8 mouse cellular contexts compared by ENCODE assay signal in the genomic region with DNA sequence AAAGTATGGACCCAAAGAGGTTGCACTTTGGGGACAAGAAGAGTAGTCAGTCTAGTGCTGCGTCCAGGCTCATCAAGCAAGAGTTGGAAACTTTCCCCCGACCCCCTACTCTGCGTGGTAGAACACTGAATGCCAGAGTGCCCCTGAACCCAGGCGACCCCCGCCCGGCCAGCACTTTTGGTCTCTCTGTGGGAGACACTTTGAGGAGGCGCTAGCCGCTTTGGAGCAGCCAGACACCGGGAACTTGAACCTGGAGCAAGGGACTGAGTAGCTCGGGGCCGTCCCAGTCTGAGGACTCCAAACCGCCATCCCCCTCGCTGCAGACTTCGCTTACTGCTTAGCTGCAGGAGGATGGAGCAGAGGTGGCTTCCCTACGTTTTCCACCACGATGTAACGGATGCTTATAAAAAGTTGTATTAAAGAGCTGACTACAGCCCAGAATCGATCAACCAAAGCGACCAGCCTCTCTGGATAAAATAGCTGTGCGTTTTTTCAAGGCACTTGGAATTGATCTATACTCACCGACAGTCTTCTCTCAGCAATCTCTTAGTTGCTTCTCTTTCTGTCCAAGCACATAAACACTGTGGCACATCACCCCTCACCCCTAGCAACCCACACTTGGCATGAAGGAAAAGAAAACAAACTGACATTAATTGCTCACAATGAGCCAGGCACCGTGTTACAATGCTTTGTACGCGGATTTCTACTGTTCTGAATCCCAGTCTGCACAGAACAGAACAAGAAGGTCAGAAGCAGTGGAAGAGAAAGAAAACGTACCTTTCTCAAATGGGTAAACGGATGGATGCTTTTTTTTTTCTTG. TPM values are rescaled to one million over a fixed set of nuclear protein-coding genes. Genes with fewer than 3 reads are reported as not detected.
DNase-seq lines count a peak whose midpoint lies in the region; ATAC-seq and TF ChIP-seq lines count a peak whose summit lies in the region.

No protein-coding gene starts in this region.

- intact Hi-C loops in heart, adult 2 months (cut with DNase I): loop anchor here (5.0 kb wide), 2 partner anchors 152 to 312 kb away; no protein-coding TSS in a partner anchor

- ATAC-seq in lung, embryonic 14.5 days (ENCODE audit: insufficient read depth): peak; percentile 18; the same call in 1 of the 2 replicates
- no peak for ATAC-seq in kidney, embryonic 16.5 days (ENCODE audit: low FRiP score, low TSS enrichment)
- no peak for ATAC-seq in stomach, embryonic 15.5 days (ENCODE audit: insufficient read depth, low FRiP score, low read depth)
- ATAC-seq in inflammation-experienced regulatory T-cells, adult 6 months: no peak

- no peaks in the 10 kb centered on the region for H3K27me3 ChIP-seq in lung, embryonic 14.5 days (ENCODE audit: insufficient read depth, low read length)
- no peaks in the 10 kb centered on the region for H3K27me3 ChIP-seq in heart, adult 2 months (ENCODE audit: control insufficient read depth, insufficient read depth, low read length)
- no peaks in the 10 kb centered on the region for H3K27me3 ChIP-seq in kidney, embryonic 16.5 days (ENCODE audit: insufficient read depth, low read length)
- H3K27me3 ChIP-seq in stomach, embryonic 15.5 days (replicated peaks): no peaks in the 10 kb centered on the region

- H3K9me3 ChIP-seq in lung, embryonic 14.5 days (ENCODE audit: low read depth, low read length): no peaks in the 10 kb centered on the region
- H3K9me3 ChIP-seq in kidney, embryonic 16.5 days (ENCODE audit: low read length): no peaks in the 10 kb centered on the region
- H3K9me3 ChIP-seq in stomach, embryonic 15.5 days: no peaks in the 10 kb centered on the region

- peak overlapping the region; percentile 77 for H3K4me3 ChIP-seq in lung, embryonic 14.5 days (ENCODE audit: low read depth, low read length)
- peak overlapping the region; percentile 67 for H3K4me3 ChIP-seq in heart, adult 2 months
- peak overlapping the region; percentile 88 for H3K4me3 ChIP-seq in kidney, embryonic 16.5 days (ENCODE audit: low read length)
- H3K4me3 ChIP-seq in stomach, embryonic 15.5 days (replicated peaks): peak overlapping the region; percentile 77

- no peak overlapping the region for H3K9ac ChIP-seq in lung, embryonic 14.5 days
- H3K9ac ChIP-seq in heart, adult 2 months (ENCODE audit: low read depth, low read length): no peak overlapping the region
- peak overlapping the region; percentile 84 for H3K9ac ChIP-seq in kidney, embryonic 16.5 days (replicated peaks; ENCODE audit: low read length)
- peak overlapping the region; percentile 25; the same call in 1 of the 2 replicates for H3K9ac ChIP-seq in stomach, embryonic 15.5 days

- DNase-seq in lung, embryonic 14.5 days: peak; percentile 61
- no peak for DNase-seq in lung, postnatal 25 days (ENCODE audit: low spot score)
- DNase-seq in cerebellum, postnatal 10 days: peak; percentile 58
- DNase-seq in heart, adult 2 months: peak; percentile 29 to 56
- peak; percentile 35 for DNase-seq in mesoderm, embryonic 11.5 days (ENCODE audit: low read depth, low spot score)

- WGBS in lung, embryonic 14.5 days: 4% methylated on average over 26 of the region's 26 CpGs
- 18% methylated on average over 26 of the region's 26 CpGs for WGBS in heart, adult 2 months
- WGBS in kidney, embryonic 16.5 days: 5% methylated on average over 26 of the region's 26 CpGs
- 6% methylated on average over 26 of the region's 26 CpGs for WGBS in stomach, embryonic 15.5 days

- peaks cover 2% of the 10 kb centered on the region; the same call in 1 of the 2 replicates for H3K79me2 ChIP-seq in heart, adult 2 months (replicated peaks; ENCODE audit: control insufficient read depth, insufficient read depth, low read length)

- no peak for TF ChIP-seq EP300 in heart, adult 2 months (IDR thresholded peaks at IDR 0.05; ENCODE audit: insufficient read depth, low read depth, low read length)

- TF ChIP-seq CTCF in lung, embryonic 14.5 days (IDR thresholded peaks at IDR 0.05; ENCODE audit: low read depth): no peak
- TF ChIP-seq CTCF in heart, adult 2 months (IDR thresholded peaks at IDR 0.05): no peak

- no peak overlapping the region for H3K27ac ChIP-seq in lung, embryonic 14.5 days (ENCODE audit: low read depth)
- H3K27ac ChIP-seq in heart, adult 2 months: no peak overlapping the region; the same call in 1 of the 2 replicates
- H3K27ac ChIP-seq in kidney, embryonic 16.5 days (ENCODE audit: low read length): peak overlapping the region; percentile 1; the same call in 1 of the 2 replicates
- no peak overlapping the region; the same call in 1 of the 2 replicates for H3K27ac ChIP-seq in stomach, embryonic 15.5 days

- H3K36me3 ChIP-seq in lung, embryonic 14.5 days (ENCODE audit: insufficient read depth): no peaks in the 10 kb centered on the region
- no peaks in the 10 kb centered on the region for H3K36me3 ChIP-seq in heart, adult 2 months (ENCODE audit: control insufficient read depth, insufficient read depth, low read length)
- H3K36me3 ChIP-seq in kidney, embryonic 16.5 days (ENCODE audit: insufficient read depth, low read length): no peaks in the 10 kb centered on the region
- H3K36me3 ChIP-seq in stomach, embryonic 15.5 days: no peaks in the 10 kb centered on the region

- no peak for TF ChIP-seq POLR2A in heart, adult 2 months (IDR thresholded peaks at IDR 0.05; ENCODE audit: insufficient read depth, low read depth, low read length)

- peak overlapping the region; percentile 83 for H3K4me2 ChIP-seq in lung, embryonic 14.5 days
- H3K4me2 ChIP-seq in kidney, embryonic 16.5 days (replicated peaks; ENCODE audit: low read depth, low read length): peak overlapping the region; percentile 90
- peak overlapping the region; percentile 90 for H3K4me2 ChIP-seq in stomach, embryonic 15.5 days

- H3K4me1 ChIP-seq in lung, embryonic 14.5 days (ENCODE audit: insufficient read depth): peaks cover 5% of the 10 kb centered on the region; the same call in 1 of the 2 replicates
- no peaks in the 10 kb centered on the region; the same call in 1 of the 2 replicates for H3K4me1 ChIP-seq in heart, adult 2 months (ENCODE audit: control insufficient read depth, insufficient read depth, low read length)
- peaks cover 15% of the 10 kb centered on the region for H3K4me1 ChIP-seq in kidney, embryonic 16.5 days (ENCODE audit: insufficient read depth, low read length)
- H3K4me1 ChIP-seq in stomach, embryonic 15.5 days: peaks cover 12% of the 10 kb centered on the region

RNA-seq across cellular contexts. Expression of gene Auts2, which starts 1.2 kb away (rescaled TPM):
- 25.8 and 27.3 TPM in 2 replicates for polyA plus RNA-seq in lung, embryonic 14.5 days (2014; fragmentation: Nextera tagmentation; extraction: Ambion mirVana)
- total RNA-seq in heart, adult 2 months (2021): 10 to 100 TPM; 28.1 to 35.7 TPM
- polyA plus RNA-seq in heart, adult 2 months (2012; rRNA removed): 16.9 and 18.2 TPM in 2 replicates
- 17.9 and 26.6 TPM in 2 replicates for polyA plus RNA-seq in kidney, embryonic 16.5 days (2015; fragmentation: Nextera tagmentation; extraction: Ambion mirVana)
- polyA plus RNA-seq in stomach, embryonic 15.5 days (2015; fragmentation: Nextera tagmentation; extraction: Ambion mirVana): 25.5 and 26.2 TPM in 2 replicates
- polyA plus RNA-seq in inflammation-experienced regulatory T-cells, adult 6 months (2017; shearing (Covaris generic)): not detected

Comparison
In these comparisons a context has a peak if more than half of its experiments do, and no peak if none do; other contexts are left out.
1. H3K9ac ChIP-seq: peak in kidney, embryonic 16.5 days (single experiment) and stomach, embryonic 15.5 days (single experiment); none in lung, embryonic 14.5 days (single experiment) and heart, adult 2 months (single experiment).
2. RNA of gene Auts2, which starts 1.2 kb away (polyA plus RNA-seq): 25.8 to 27.3 TPM in lung, embryonic 14.5 days, 25.5 to 26.2 TPM in stomach, embryonic 15.5 days, 17.9 to 26.6 TPM in kidney, embryonic 16.5 days and 16.9 to 18.2 TPM in heart, adult 2 months; not detected in inflammation-experienced regulatory T-cells, adult 6 months; every median in the first group is over 10 times any median in the second.
3. Peak in every context shown above with its lines, with median percentiles within 50 percentile points of each other: H3K4me2 ChIP-seq and H3K4me3 ChIP-seq.